Mouse (Mus musculus): ENCODE measurements at regions not wholly inside any gene's neighbourhood (a gene's known extent, or its start where the extent isn't known, plus 50 kb on each side); places are given as distances from the start of the nearest gene placed in this dataset.
A peak's percentile ranks its signal among the peaks of the same experiment; 100 is the strongest.
"Not testable (repeated sequence)": the region's sequence is repeated elsewhere in the genome, so short reads cannot be mapped to it uniquely, and the experiment has no call there.

DNA sequence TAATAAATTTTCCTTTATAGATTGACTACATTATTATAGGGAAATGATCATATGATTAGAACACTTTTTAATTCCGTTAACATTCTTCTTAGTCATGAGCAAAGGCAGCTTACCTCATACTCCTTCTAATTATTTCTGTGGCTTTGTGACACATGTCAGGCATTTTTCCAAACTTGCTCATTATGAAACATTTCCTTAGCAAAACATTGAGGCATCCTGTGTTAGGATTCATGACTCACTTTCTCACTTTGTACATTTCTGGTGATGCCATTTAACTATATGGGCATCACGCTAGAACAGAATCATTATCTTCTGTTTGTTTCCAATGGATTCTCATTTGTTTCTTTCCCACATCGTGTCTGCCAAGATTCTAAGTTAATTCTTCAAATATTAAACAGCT lies 621.3 kb downstream of the Tecrl start:
- Histone ChIP-seq H3K27me3 (no peaks in the 10 kb centered on the region), H3K9me3 (no peaks in the 10 kb centered on the region), H3K4me2 (no peak overlapping the region), H3K4me3 (replicated peaks) (no peak overlapping the region), H3K9ac (no peak overlapping the region), H3K27ac (no peak overlapping the region), H3K4me1 (no peaks in the 10 kb centered on the region), H3K36me3 (replicated peaks) (no peaks in the 10 kb centered on the region)
- WGBS, result 85% methylated on average over 3 of the region's 3 CpGs
- ATAC-seq (ENCODE audit: low FRiP score), result no peak

DNA sequence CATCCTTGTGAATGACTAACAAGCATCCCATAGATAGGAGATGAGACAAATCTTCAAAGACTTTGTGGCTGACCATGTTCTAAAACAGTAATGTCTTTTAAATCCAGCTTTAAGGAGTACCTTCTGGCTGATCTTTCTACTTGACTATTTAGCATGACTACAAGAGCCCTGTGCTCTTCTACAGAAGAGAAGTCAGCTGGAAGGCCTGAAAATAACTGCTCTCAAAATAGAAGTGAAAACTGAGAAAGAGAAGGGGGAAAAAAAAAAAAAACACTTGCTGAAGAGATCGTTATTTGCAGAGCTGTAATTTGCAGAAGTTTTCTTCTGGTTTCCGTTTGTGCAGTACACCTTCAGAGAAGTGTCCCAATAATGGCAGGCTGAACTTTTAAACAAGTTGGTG lies 626.8 kb downstream of the Tecrl start:
- Histone ChIP-seq H3K9me3 (no peaks in the 10 kb centered on the region), H3K4me1 (no peaks in the 10 kb centered on the region), H3K9ac (no peak overlapping the region), H3K27me3 (no peaks in the 10 kb centered on the region), H3K4me2 (no peak overlapping the region), H3K27ac (no peak overlapping the region), H3K4me3 (replicated peaks) (no peak overlapping the region), H3K36me3 (replicated peaks) (no peaks in the 10 kb centered on the region)
- 62% methylated on average over 2 of the region's 2 CpGs for WGBS
- ATAC-seq (ENCODE audit: low FRiP score), result no peak

DNA sequence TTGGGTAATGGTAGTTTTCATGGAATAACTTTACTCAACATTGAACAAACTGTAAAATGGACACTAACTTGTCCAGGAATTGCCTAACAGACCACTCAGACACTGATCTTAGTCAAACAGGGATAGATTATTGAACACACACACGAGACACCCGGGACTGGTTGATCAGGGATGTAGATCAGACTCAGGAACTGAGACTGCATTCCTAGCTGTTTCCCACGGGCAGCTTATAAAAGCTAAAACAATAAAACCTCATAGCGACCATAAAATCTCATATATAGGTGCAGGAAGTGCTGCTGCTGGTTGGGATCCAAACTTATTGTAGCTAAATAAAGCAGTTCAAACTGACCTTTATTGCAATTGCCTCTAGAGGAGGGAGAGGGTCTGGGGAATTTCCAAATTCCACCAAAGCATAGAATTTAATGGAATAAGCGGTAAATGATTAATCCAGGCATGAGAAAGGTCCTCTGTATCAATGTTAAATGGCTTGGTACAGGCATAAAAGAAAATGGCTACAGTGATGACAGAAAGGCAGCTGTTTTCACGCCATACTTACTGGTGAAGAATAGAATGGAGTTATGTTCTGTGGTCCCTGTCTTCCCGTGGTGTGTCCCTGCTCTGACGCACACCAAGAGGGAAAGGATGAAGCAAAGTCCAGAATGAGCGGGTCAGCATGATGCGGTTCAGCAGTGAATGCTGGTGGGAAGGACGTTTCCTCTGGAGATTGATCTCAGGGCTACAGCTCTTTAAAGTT lies 627.6 kb downstream of the Tecrl start:
- Histone ChIP-seq H3K9me3 (no peaks in the 10 kb centered on the region), H3K27me3 (no peaks in the 10 kb centered on the region), H3K27ac (no peak overlapping the region), H3K4me3 (replicated peaks) (no peak overlapping the region), H3K36me3 (replicated peaks) (no peaks in the 10 kb centered on the region), H3K4me2 (no peak overlapping the region), H3K4me1 (no peaks in the 10 kb centered on the region), H3K9ac (no peak overlapping the region)
- 77% methylated on average over 11 of the region's 11 CpGs for WGBS
- ATAC-seq (ENCODE audit: low FRiP score), result no peak

DNA sequence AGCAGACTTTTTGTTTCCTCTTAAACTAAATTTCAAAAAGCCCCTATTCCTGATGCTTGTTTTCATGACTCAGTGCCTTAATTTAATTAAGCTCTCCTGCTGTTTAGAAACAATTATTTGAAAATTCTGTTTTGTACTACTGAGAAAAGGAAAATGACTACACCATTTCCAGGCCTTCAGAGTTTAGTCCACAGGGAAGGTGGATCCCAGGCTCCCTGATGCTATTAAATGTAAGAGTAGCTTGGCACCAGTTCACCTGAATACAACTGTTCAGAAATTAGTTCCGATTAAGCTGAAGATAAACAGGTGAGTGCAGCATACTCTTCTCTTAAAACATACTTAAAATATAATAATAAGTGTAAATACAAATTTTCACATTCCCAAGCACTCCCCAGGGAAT lies 639.3 kb downstream of the Tecrl start:
- Histone ChIP-seq H3K4me1 (no peaks in the 10 kb centered on the region), H3K36me3 (replicated peaks) (no peaks in the 10 kb centered on the region), H3K27ac (no peak overlapping the region), H3K4me3 (replicated peaks) (no peak overlapping the region), H3K27me3 (no peaks in the 10 kb centered on the region), H3K4me2 (no peak overlapping the region), H3K9me3 (no peaks in the 10 kb centered on the region), H3K9ac (no peak overlapping the region)
- WGBS, result 37% methylated on average over 1 of the region's 1 CpGs
- ATAC-seq (ENCODE audit: low FRiP score), result no peak

DNA sequence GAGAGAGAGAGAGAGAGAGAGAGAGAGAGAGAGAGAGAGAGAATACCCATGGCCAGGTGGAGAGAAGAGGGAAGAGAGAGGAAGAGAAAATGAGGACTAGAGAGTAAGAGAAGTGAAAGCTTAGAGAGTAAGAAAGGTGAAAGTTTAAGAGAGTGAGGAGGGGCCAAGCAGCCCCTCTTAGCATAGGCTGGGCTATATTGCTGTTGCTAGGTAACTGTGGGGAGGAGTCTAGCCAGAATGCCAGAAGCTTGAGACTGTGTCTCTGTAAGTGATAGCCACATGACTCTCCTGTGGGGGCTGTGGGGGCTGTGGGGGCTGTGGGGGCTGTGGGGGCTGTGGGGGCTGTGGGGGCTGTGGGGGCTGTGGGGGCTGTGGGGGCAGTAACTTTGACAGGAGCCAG lies 655.3 kb downstream of the Tecrl start:
- H3K4me1 ChIP-seq; H3K27ac ChIP-seq; H3K27me3 ChIP-seq; H3K9me3 ChIP-seq; H3K4me3 ChIP-seq (replicated peaks); H3K36me3 ChIP-seq (replicated peaks); ATAC-seq (ENCODE audit: low FRiP score); H3K9ac ChIP-seq; H3K4me2 ChIP-seq: not testable (repeated sequence)

DNA sequence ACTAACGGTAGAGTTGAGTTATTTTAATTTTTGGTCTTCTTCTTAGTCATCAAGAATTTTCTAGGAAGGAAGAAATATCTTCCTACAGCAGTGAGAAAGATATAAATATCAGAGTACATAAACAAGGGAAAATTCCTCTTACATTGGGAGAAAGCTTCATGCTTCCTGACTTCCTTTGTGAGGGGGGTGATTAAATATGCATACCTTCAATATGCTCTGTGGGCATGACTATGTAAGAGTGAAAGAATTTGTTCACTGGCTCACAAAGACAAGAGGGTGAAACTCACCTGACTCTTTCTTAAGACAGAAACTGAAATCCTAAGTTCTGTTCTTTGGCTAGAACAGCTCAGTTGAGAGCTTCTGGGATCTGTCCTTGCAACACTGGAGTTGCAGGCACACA lies 656.1 kb downstream of the Tecrl start:
- H3K9me3 ChIP-seq, result no peaks in the 10 kb centered on the region
- H3K4me1 ChIP-seq, result no peaks in the 10 kb centered on the region
- H3K9ac ChIP-seq, result no peak overlapping the region
- no peak overlapping the region for H3K4me2 ChIP-seq
- H3K27me3 ChIP-seq, result no peaks in the 10 kb centered on the region
- WGBS, result 85% methylated on average over 1 of the region's 1 CpGs
- H3K4me3 ChIP-seq (replicated peaks), result no peak overlapping the region
- H3K36me3 ChIP-seq (replicated peaks), result no peaks in the 10 kb centered on the region
- ATAC-seq (ENCODE audit: low FRiP score), result no peak
- H3K27ac ChIP-seq, result no peak overlapping the region

DNA sequence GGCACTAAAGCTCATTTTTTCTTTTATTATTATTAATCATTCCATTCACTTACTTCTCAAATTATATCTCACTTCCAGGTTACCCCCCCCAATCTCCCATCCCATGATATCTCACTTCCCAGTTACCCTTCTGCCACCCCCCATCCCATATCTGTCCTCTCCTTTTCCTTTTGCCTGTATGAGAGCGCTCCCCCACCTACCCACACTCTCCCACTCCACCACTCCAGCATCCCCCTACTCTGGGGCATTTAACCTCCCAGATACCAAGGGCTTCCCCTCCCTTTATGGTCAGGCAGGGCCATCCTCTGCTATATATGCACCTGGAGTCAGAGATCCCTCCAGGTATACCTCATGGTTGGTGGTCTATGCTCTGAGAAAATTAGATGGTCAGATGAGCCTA lies 671.6 kb downstream of the Tecrl start:
- no peak overlapping the region for H3K27ac ChIP-seq
- 94% methylated on average over 1 of the region's 1 CpGs for WGBS
- no peaks in the 10 kb centered on the region for H3K4me1 ChIP-seq
- no peak overlapping the region for H3K4me3 ChIP-seq (replicated peaks)
- no peaks in the 10 kb centered on the region for H3K36me3 ChIP-seq (replicated peaks)
- H3K9me3 ChIP-seq, result no peaks in the 10 kb centered on the region
- no peak overlapping the region for H3K9ac ChIP-seq
- H3K27me3 ChIP-seq, result no peaks in the 10 kb centered on the region
- 0 out of 2 replicates have a peak, but pooled peaks have one; percentile 27 for ATAC-seq (ENCODE audit: low FRiP score)
- no peak overlapping the region for H3K4me2 ChIP-seq

DNA sequence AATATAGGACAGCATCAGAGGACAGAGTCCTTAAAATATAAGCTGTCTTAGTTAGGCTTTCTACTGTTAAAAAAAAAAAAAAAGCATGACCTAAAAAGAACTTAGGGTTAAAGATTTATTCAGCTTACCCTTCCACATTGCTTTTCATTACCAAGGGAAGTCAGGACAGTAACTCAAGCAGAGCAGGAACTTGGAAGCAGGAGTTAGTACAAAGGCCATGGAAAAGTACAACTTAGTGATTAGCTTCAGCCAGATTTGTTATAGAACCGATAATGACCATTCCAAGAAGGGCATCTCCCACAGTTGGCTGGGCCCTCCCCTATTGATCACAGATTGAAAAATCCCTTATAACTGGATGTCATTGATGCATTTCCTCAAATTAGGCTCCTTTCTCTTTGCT lies 690.9 kb downstream of the Tecrl start:
- ATAC-seq (ENCODE audit: low FRiP score), result no peak
- Histone ChIP-seq H3K4me2 (no peak overlapping the region), H3K9ac (no peak overlapping the region), H3K27ac (no peak overlapping the region), H3K27me3 (no peaks in the 10 kb centered on the region), H3K9me3 (no peaks in the 10 kb centered on the region), H3K4me1 (no peaks in the 10 kb centered on the region), H3K4me3 (replicated peaks) (no peak overlapping the region), H3K36me3 (replicated peaks) (no peaks in the 10 kb centered on the region)
- WGBS, result 100% methylated on average over 1 of the region's 1 CpGs

DNA sequence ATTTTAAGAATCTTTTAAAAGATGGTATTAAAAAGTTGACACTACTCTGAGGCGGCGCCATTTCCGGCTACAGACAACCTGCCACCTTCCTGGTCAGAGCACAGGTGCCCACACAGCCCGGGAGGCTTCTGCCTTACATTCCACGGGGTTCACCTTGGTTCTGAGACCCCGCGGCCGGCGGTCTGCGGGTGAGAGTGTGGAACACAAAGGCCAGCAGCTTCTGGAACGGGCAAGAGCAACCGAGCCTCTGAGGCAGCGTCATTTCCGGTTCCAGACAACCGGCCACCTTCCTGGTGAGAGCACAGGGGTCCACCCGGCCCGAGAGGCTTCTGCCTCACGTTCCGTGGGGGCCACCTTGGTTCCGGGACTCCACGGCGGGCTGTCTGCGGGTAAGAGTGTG lies 701.4 kb downstream of the Tecrl start:
- not testable (repeated sequence) for H3K4me2 ChIP-seq; H3K4me3 ChIP-seq (replicated peaks); H3K27me3 ChIP-seq; H3K27ac ChIP-seq; H3K36me3 ChIP-seq (replicated peaks); ATAC-seq (ENCODE audit: low FRiP score); H3K4me1 ChIP-seq; H3K9me3 ChIP-seq; H3K9ac ChIP-seq
- 91% methylated on average over 22 of the region's 23 CpGs for WGBS

DNA sequence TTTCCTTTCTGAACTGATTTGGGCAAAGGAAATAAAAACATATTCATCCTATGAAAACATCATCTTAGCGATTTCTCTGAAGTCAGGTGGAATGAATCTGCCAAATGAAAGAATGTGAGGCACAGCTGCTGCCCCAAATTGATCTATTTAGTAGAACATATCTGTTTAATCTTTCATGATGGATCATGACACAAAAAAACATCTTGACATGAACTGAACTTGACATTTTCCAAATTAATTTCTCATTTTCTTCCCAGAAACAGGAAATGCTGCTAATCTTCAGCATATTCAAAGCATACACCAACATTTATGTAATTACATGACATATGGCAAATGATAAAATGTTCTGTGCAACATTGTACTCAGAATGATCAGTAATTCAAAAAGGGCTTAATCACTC lies 734.9 kb downstream of the Tecrl start:
- no peak overlapping the region for H3K9ac ChIP-seq
- H3K27me3 ChIP-seq, result no peaks in the 10 kb centered on the region
- no peaks in the 10 kb centered on the region for H3K36me3 ChIP-seq (replicated peaks)
- no peak overlapping the region for H3K27ac ChIP-seq
- no peaks in the 10 kb centered on the region for H3K4me1 ChIP-seq
- H3K9me3 ChIP-seq, result no peaks in the 10 kb centered on the region
- no peak overlapping the region for H3K4me2 ChIP-seq
- ATAC-seq (ENCODE audit: low FRiP score), result no peak
- 83% methylated on average over 1 of the region's 1 CpGs for WGBS
- no peak overlapping the region for H3K4me3 ChIP-seq (replicated peaks)
